Mouse (Mus musculus) forelimb bud, embryonic 11.5 days (tissue): ENCODE measurements at regions not wholly inside any gene's neighbourhood (a gene's known extent, or its start where the extent isn't known, plus 50 kb on each side); places are given as distances from the start of the nearest gene placed in this dataset.
"Not testable (repeated sequence)": the region's sequence is repeated elsewhere in the genome, so short reads cannot be mapped to it uniquely, and the experiment has no call there.

Experiments
- DNase-seq: peaks from one replicate; pipeline ENCODE4 v3.0.0-alpha.2; 2012; ENCODE audit warnings: low read depth, low spot score

DNA sequence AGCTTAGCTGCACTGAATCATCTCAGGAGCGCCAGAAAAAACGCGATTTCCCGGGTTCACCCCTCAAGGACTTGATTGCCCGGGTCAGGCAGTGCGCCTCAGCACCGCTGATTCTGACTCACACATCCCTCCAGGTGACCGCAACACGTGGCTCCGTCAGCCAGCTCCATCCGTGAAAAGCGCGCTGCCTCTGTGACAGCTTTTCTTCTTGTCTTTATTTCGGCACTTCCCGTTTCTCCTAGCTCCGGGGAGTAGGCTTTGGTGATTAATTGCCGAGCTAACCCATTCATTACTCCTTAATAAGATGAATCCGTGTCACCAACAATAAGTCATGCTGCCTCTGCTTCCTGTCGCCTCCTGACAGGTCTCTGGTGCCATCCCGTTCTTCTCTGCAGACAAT, 108.6 kb downstream of the Katnal1 start:
- no peak for DNase-seq

DNA sequence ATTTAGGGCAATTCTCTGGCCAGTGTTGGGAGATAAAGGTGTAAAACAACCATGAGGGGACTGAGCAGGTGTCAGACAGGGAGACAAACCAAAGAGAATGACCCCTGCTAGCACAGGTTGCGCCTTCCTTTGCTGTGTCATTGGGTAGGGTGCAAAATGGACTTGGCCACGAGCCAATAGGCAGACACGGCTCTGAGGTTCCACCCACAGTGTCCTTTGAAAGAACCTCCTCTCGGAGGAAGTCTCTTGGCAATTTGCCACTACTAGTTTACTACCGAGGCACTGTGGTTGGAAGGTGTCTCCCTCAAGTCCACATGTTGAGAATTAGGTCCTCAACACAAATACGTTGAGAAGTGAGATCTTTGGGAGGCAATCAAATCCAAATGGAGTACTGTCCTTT, 109.7 kb downstream of the Katnal1 start:
- DNase-seq = no peak

DNA sequence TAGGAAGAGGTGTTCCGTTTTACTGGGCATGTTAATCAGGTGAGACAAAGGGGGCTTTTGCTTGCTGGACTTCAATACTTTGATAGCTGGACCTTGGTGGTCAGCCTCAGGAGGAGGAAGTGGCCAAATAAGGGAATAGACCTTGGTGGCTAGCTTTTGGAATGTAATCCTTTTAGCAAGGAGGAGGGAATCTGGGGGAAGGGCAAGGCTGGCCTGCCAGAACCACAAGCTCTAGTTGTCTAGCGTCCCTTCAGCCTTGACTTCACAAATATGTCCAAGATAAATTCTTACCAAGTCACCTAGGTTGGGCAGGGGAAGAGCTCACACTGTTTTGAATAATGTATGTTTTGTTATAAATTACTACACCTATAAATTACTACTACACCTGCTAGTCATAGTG, 110.4 kb downstream of the Katnal1 start:
- DNase-seq = no peak

GRCm38 (mm10) chr5:148812840-148813239, 116.3 kb downstream of the Katnal1 start:
- DNase-seq = no peak

- peak; percentile 81 for DNase-seq
Measured at GRCm38 (mm10) chr5:148812016-148812415, 117.1 kb downstream of the Katnal1 start.

- DNase-seq = no peak
Measured at GRCm38 (mm10) chr5:148809485-148809884, 119.6 kb downstream of the Katnal1 start.

DNA sequence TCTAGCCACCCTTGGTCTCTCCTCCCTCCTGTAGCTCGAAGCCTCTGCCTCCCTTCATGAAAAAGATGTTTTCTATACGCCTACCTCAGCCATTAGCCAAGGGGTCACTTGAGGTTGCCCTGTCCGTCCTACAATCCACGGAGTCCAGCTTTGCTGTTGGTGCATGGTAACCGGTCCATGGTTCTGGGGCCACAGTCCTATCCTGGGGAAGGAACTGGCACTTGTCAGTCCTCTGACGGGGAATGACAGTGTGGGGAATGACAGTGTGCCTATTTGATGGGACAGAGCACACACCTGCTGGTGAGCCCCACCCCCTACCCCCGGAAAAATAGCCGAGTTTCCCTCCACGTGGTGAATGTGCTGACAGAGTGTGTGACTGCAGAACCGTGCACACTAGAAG, 120.1 kb downstream of the Katnal1 start:
- DNase-seq = no peak

- DNase-seq = peak; percentile 53
Measured at GRCm38 (mm10) chr5:148808426-148808825, 120.7 kb downstream of the Katnal1 start.

DNA sequence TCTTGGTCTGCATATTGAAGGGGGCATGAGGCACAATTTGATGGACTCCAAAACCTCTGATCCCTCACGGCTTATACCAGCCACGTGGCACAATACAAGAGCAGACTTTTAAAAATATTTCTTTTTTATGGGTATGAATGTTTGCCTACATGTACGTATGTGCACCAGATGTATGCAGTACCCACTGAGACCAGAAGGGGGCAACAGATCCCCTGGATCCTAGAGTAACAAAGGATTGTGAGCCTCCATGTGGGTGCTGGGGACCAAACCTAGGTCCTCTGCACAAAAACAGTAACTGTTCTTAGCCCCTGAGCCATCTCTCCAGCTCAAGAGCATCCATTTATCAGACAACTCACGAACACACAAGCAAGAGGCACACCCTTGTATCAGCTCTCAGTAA, 121.5 kb downstream of the Katnal1 start:
- DNase-seq = no peak

- no peak for DNase-seq
Measured at GRCm38 (mm10) chr5:148805030-148805429, 124.1 kb downstream of the Katnal1 start.

DNA sequence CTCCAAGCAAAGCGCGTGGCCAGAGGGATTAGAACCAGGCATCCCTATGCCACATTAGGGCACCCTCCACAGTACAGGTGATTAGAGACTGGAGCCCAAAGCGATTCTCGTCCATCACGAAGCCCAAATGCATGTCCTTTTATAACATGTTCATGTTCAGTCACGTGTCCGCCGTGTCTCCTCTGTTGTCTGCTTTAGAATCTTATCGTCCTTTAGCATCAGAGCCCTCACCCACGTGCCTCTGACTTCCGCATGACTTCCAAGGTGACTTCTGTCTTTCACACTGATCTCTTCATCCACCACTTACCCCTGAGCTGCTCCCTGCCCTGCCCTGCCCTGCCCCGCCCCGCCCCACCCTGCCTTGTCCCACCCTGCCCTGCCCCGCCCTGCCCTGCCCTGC, 125.3 kb downstream of the Katnal1 start:
- no peak for DNase-seq

DNA sequence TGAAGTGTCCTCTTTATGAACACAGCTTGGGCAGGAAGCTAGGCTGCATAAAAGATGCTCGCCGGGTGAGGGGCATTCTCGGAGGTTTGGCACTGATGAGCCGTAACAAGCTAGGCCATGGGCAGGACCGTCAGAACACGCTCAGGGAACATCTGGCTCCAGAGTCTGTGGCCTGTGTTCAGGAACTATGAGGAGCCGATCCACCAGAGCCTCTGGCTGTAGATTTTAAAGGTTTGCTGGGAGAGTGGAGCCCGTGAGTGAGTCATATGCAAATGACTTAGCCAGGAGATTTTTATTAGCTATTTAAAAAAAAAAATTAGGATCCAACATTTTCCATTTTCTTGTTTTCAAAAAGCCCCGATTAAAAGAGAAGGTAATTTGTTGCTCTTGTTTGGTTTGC, 126.4 kb downstream of the Katnal1 start:
- DNase-seq = no peak

DNA sequence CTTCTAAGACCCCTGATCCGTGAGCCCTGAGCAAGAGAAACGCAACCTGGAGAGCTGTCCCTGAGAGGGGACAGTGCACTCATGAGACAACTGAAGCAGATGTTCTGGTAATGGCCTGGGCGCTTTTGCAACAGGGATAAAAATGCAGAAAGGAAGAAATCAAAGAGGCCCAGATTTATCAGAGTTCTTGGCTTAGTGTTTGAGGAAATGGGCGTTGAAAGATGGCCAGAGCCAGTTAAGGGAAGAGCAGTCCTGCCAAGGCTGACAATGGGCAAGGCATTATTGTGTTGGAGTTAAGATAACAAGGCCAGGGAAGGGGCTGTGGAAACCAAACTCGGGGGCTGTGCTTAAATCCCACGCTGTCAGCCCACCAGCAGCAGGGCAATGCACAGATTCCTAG, 130.6 kb downstream of the Katnal1 start:
- no peak for DNase-seq

GRCm38 (mm10) chr5:148796072-148796471, 133.0 kb downstream of the Katnal1 start:
- DNase-seq = no peak

DNA sequence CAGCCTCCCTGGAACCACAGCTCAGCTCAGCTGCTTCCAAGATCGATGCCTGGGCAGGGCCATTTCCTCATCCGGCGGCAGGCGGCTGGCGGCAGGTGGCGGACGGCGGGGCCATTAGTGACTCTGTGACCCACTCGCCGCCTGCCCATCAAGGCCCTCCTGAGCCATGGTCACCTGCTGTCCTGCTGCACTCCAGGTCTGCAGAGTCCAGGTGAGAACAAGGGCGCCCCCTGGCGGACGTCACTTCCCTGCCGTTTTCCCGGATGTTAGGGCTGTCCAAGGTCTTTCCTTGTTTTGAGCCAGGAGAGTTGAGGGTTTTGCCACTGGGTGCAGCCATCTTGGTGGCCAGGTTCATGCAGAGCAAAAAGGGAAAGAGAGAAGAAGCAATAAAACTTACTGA, 134.7 kb downstream of the Katnal1 start:
- DNase-seq = no peak

DNA sequence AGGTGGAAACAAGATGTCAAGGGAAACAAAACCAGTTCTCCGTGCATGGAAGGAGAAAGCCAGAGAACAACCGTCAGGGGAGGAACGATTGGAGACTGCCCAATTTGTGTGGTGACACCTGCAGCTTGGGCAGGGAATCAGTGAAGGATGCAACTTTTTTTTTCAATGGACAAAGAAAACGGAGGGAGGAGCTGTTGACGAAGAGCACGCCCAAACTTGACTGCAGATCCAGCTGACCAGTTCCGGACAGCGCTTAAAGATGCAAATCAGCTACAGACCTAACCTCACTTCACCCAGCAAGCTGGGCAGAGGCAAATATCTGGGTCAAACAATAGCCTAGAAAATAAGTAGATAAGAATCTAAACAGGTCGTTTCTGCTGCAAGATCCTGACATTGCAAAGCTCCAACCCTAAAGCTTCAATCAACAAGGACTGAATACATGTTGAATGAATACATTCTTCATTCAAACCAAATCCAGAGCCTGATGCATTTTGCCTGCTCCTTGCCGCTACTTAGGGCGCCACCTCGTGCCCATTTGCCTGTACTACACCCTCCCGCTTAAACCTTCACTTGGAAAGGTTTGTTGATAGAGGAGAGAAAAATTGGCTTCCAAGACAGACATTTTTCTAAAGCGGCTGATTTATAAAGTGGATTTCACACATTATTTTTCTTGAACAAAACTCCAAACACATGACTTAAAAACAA, 136.2 kb downstream of the Katnal1 start:
- peak; percentile 81 for DNase-seq

GRCm38 (mm10) chr5:148791651-148792050, 137.5 kb downstream of the Katnal1 start:
- no peak for DNase-seq

DNA sequence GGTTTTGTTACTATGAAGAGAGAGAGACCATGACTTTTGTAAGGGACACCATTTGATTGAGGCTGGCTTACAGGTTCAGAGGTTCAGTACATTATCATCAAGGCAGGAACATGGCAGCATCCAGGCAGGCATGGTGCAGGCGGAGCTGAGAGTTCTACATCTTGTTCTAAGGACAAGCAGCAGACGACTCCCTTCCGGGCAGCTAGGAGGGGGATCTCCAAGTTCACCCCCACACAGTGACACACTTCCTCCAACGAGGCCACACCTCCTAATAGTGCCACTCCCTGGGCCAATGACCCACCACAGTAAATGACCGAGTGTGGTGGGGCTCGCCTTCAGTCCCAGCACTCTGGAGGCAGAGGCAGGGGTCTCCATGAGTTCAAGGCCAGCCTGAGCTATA, 138.8 kb downstream of the Katnal1 start:
- not testable (repeated sequence) for DNase-seq

GRCm38 (mm10) chr5:148789823-148790222, 139.3 kb downstream of the Katnal1 start:
- no peak for DNase-seq

DNA sequence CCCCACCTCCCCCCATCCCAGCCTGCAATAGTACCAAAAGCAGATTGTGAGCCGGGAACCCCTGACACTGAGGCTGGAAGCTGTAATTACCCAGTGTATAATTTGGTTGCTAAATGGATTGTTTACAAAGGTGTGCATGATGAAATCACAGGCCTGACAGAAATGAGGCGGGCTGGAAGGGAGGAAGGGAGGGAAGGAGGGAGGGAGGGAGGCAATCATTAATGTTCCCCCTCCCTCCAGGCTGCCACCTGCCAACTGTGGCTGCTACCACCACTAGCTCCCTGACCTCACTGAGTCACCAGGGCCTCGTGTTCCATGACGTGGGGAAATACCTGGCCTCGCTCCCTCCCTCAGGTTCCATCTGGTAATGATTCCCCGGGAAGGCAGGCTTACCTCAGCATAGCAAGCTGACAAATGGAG, 140.0 kb downstream of the Katnal1 start:
- peak; percentile 62 for DNase-seq

GRCm38 (mm10) chr5:148788690-148789089, 140.4 kb downstream of the Katnal1 start:
- no peak for DNase-seq

- no peak for DNase-seq
Measured at GRCm38 (mm10) chr5:148787270-148787669, 141.8 kb downstream of the Katnal1 start.

- DNase-seq = not testable (repeated sequence)
Measured at GRCm38 (mm10) chr5:148781076-148781475, 148.0 kb downstream of the Katnal1 start.
